Mouse (Mus musculus) v-Abl transformed pro-B cells (cell line): ENCODE data around the gene Gm9495.
"Not testable (repeated sequence)": the region's sequence is repeated elsewhere in the genome, so short reads cannot be mapped to it uniquely, and the experiment has no call there.

Source experiments
- in situ Hi-C, 2 experiments: fragments of 400-800 bp; cut with MboI; formaldehyde crosslinking; loops; one replicate each; pipeline ENCODE4 v1.15.1; 2025; ENCODE audit not compliant: unreplicated experiment in 2 of 2

The Gm9495 gene

DNA sequence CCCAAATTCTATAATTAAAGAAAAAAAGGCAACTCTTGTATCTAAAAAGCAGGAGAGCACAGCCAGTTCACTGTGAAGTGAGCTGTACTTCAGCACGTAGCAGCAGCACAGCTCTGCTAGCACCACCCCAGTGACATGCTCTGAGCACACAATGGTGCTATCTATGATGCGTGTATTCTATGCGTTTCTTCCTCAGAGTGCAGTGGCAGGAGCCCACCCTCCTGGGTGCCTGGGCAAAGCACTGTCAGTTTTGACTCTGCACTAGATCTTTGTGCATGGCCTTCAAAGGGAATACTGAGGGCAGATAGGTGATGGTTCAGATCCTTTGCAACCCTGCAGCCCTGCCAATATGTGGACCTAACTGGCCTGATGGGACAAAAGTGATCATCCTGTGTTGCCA, at the start of gene Gm9495:
Gm9495 (minus strand) TSS at position 101 of the 400 bp plus-strand sequence.
- in situ Hi-C loops: not testable (repeated sequence)

DNA sequence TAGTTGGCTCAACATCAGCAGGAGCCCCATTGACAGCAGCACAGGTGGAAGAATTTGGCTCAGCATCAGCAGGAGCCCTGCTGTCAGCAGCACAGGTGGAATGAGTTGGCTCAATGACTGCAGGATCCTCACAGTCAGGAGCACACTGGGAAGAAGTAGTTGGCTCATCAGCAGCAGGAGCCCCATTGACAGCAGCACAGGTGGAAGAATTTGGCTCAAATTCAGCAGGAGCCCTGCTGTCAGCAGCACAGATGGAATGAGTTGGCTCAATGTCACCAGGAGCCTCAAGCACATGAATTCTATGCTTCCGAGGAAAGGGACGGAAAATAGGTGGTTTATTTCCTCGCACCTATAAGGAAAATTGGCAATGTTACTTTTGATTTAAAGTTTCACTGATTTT, 21.6 kb upstream of the Gm9495 start:
- in situ Hi-C loops: not testable (repeated sequence)

DNA sequence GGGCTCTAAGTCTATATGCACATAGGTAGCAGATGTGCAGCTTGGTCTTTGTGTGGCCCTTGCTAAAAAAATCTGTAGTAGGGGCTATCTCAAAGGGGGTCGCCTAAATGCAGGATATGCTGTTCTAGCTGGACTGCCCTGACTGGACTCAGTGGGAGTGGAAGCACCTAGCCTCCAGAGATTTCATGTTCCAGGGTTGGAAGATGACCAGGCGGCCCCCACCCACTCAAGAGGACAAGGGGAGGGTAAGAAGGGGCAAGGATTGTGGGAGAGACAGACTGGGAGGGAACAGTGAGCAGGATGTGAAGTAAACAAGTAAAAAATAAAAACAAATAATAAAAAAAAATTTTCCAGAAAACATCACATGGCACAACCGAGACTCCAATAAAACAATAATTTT, 33.3 kb downstream of the Gm9495 start:
- in situ Hi-C loops: not testable (repeated sequence)

DNA sequence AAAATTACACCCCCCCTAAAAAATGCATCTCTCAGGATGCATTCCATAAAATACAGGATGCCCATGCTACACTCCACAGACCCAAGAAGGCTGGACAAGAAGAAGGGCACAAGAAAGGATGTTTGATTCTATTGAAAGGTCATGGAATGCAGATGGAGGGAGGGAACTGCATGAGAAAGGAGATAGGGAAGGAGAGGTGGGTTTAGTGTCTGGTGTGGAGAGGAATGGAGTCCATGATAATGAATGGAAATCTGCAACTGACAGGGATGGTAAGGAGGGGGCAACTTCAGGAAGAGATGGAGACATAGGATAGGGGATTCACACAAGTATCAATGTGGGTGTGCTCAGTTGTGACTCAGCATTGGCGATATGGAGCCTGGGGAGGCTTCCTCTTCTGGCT, 39.0 kb downstream of the Gm9495 start:
- in situ Hi-C loops: no loop called here

GRCm38 (mm10) chr8:69404768-69405167, 48.6 kb downstream of the Gm9495 start:
- in situ Hi-C loops: no loop called here

DNA sequence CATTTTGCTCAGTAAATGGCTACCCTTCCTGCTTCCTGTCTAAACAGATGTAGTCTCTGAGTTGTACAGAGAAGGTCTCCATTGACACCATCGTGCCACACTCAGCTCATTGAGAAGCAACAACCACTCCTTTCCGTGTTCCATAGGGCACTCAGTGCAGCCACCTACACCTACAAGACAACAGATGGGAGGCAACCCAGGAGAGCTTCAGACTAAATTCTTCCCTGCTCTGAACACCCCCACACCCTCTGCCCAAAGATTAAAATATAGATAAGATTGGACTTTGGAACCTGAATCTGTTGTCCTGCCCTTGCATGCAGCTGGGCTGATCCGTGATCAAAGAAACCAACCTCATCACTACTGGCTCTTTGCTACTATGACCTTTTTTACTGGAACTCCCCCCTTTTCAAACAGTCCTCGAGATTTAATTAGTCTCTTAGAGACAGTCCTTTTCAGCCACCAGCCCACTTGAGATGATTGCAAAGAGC, 53.4 kb downstream of the Gm9495 start:
- in situ Hi-C loops: no loop called here

GRCm38 (mm10) chr8:69399181-69399955, 54.0 kb downstream of the Gm9495 start:
- in situ Hi-C loops: no loop called here

DNA sequence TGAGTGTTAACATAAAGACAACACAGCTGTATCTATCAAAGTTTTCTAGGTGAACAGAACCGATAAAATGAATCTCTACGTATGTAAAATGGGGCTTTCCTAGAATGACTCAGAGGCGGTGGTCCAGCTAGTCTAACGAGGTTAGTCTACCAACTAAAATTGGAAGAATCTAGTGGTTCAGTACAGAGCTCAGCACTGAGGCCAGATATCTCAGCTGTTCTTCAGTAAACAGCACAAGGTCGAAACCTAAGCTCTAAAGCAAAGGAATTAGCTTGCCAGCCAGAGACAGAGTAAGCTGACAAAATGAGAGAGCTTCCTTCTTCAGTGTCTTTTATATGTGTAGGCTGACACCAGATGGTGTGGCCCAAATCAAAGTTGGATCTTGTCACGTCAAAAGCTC, 57.2 kb downstream of the Gm9495 start:
- in situ Hi-C loops: no loop called here

DNA sequence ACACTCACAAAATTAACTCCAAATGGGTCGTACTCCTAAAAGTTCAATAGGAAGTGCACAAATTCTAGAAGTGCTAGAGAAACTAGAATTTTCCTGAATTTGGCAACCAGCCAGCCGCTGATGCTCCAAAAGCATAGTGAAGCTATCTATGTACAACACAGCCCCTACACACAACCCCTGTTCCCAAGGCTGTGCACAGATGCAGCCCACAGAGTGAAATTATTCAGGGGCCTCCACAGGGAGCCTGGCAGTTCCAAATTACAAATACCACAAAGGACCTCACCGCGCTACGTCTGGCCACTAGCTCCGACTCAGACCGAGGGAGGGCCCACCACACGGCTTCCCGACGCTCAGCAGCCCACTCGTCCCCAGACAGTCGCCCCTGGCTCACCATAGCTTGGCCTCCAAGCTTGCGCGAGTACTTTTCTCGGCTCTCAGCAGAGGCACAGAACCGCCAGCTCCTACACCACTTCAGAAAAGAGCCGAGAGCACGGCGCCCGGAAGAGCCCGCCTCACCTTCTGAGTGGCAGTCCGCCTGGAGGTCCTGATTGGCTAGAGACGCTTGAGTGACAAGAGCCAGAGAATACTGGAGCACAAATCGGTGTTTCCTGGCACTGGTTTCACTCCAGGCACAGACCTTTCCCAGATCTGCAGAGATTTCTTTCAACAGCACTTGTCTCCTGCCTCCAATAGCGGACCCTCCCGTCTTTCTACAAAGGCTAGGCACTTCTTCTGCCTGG, 58.1 kb downstream of the Gm9495 start:
- in situ Hi-C loops: no loop called here

GRCm38 (mm10) chr8:69384361-69384760, 69.0 kb downstream of the Gm9495 start:
- in situ Hi-C loops: no loop called here
